Mouse (Mus musculus): Measurements from ENCODE around the gene Grcc10.

DNA sequence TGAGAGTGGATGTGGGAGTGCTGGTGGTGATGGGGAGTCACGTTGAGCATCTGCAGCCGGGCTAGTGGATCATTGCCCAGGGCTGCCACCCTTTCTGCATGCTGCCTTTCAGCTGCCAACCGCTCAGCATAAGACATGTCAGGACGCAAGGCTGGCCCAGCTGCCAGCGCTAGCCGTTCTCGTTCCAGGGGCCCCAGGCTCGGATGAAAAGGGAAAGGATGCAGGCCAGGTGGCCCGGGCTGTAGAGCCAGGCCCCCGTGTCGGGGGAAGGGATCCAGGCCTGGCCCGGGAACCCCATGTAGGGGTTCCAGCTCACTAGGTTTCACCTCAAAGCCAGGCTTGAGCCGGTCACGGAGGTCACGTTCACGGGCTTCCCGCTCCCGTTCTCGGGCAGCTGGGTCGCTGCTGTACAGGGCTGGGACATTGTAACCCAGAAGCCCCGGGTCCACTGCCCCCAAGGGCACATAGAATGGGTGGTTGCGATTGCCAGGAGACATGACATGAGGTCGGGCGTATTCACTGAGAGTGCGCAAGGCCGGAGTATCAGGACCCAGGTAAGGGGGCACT, 3.7 kb upstream of the Grcc10 start:
- TF ChIP-seq POLR2A (IDR thresholded peaks at IDR 0.05; ENCODE audit: borderline replicate concordance, insufficient read depth, low read length) = no peak; the same call in 1 of the 2 replicates
- no peak for TF ChIP-seq CTCF (IDR thresholded peaks at IDR 0.05; ENCODE audit: borderline replicate concordance, insufficient read depth, low read depth, low read length)

Data from cerebellum, adult 2 months (tissue).